Mouse (Mus musculus) midbrain, embryonic 15.5 days (tissue): ENCODE data around the gene Ormdl1. TPM values are rescaled to one million over a fixed set of nuclear protein-coding genes. Genes with fewer than 3 reads are reported as not detected.
"Not testable (repeated sequence)": the region's sequence is repeated elsewhere in the genome, so short reads cannot be mapped to it uniquely, and the experiment has no call there.

Experiments
- ATAC-seq: fragments of 200-750 bp; cut with Nextera tagmentation; replicated peaks from 2 replicates; pipeline ENCODE4 v1.8.0; 2017; ENCODE audit warnings: moderate TSS enrichment
- H3K27ac ChIP-seq: fragments of 300-500 bp; sonication (generic); 2 replicates; pipeline ENCODE4 v1.5.1; 2015; ENCODE audit warnings: mild to moderate bottlenecking, inconsistent platforms
- H3K27me3 ChIP-seq: fragments of 300-500 bp; sonication (generic); replicated peaks from 2 replicates; pipeline ENCODE4 v1.6.1; 2015; ENCODE audit warnings: inconsistent platforms
- H3K36me3 ChIP-seq: fragments of 300-500 bp; sonication (generic); replicated peaks from 2 replicates; pipeline ENCODE4 v1.6.1; 2015; ENCODE audit warnings: inconsistent platforms
- H3K4me1 ChIP-seq: fragments of 300-500 bp; sonication (generic); 2 replicates; pipeline ENCODE4 v1.6.1; 2015; ENCODE audit warnings: inconsistent platforms
- H3K4me2 ChIP-seq: fragments of 300-500 bp; sonication (generic); 2 replicates; pipeline ENCODE4 v1.6.1; 2015; ENCODE audit warnings: inconsistent platforms, mild to moderate bottlenecking, moderate library complexity
- H3K4me3 ChIP-seq: fragments of 300-500 bp; sonication (generic); 2 replicates; pipeline ENCODE4 v1.5.1; 2015; ENCODE audit warnings: mild to moderate bottlenecking, inconsistent platforms
- H3K9ac ChIP-seq: fragments of 300-500 bp; sonication (generic); 2 replicates; pipeline ENCODE4 v1.6.1; 2015; ENCODE audit warnings: mild to moderate bottlenecking, inconsistent platforms
- H3K9me3 ChIP-seq: fragments of 300-500 bp; sonication (generic); 2 replicates; pipeline ENCODE4 v1.6.1; 2016; ENCODE audit warnings: inconsistent platforms
- WGBS: fragments of 180-500 bp; shearing (Covaris S2); methylation state at CpG from one replicate; pipeline ENCODE4 v1.1.7; 2015; ENCODE audit warnings: mixed read lengths; 5-methylcytosine and 5-hydroxymethylcytosine counted together
- polyA plus RNA-seq: library from polyadenylated mRNA; unstranded; fragments of >200 nt; fragmentation: Nextera tagmentation; extraction: Ambion mirVana; gene quantifications from 2 replicates; pipeline ENCODE4 v1.2.1, GENCODE M21; 2015

The Ormdl1 gene
- polyA plus RNA-seq: 63.0 and 63.7 TPM in 2 replicates

- peak within 1 kb of the TSS; percentile 58 for H3K9ac ChIP-seq
- WGBS: under 1% methylated on average over 66 of the region's 66 CpGs
- no peaks in the 10 kb centered on the region for H3K9me3 ChIP-seq
- H3K4me2 ChIP-seq: peak within 1 kb of the TSS; percentile 66
- ATAC-seq: peak; percentile 100
- H3K36me3 ChIP-seq: 0 out of 2 replicates have a peak, but pooled peaks cover 2% of the 10 kb centered on the region
- peak within 1 kb of the TSS; percentile 77 for H3K4me3 ChIP-seq
- peaks cover 11% of the 10 kb centered on the region for H3K4me1 ChIP-seq
- H3K27ac ChIP-seq: peak within 1 kb of the TSS; percentile 86
- H3K27me3 ChIP-seq: no peaks in the 10 kb centered on the region
Observed at GRCm38 (mm10) chr1:53296581-53297383, at the start of gene Ormdl1, which contains the start of the genes Pms1 and Gm28778. Gene Ormdl1 (plus strand): TSS chr1:53297095. Gene Pms1 (minus strand): TSS chr1:53297018. Gene Gm28778 (plus strand): TSS chr1:53297111.

- H3K4me3 ChIP-seq, H3K27ac ChIP-seq, ATAC-seq: not testable (repeated sequence)
Observed at GRCm38 (mm10) chr1:53264958-53265612, 31.8 kb upstream of the Ormdl1 start.

GRCm38 (mm10) chr1:53269901-53270300, 27.0 kb upstream of the Ormdl1 start:
- WGBS: 90% methylated on average over 3 of the region's 3 CpGs
- Histone ChIP-seq H3K27me3 (no peaks in the 10 kb centered on the region), H3K4me1 (no peaks in the 10 kb centered on the region), H3K9ac (no peak overlapping the region), H3K36me3 (no peaks in the 10 kb centered on the region), H3K9me3 (no peaks in the 10 kb centered on the region), H3K4me3 (no peak overlapping the region), H3K27ac (no peak overlapping the region), H3K4me2 (no peak overlapping the region)
- ATAC-seq: no peak

More at GRCm38 (mm10) chr1:53264958-53265612, 31.8 kb upstream of the Ormdl1 start:
- not testable (repeated sequence) for H3K27me3 ChIP-seq, H3K36me3 ChIP-seq, H3K4me1 ChIP-seq, H3K9me3 ChIP-seq, H3K9ac ChIP-seq, H3K4me2 ChIP-seq

- H3K4me1 ChIP-seq: no peaks in the 10 kb centered on the region
- H3K9me3 ChIP-seq: no peaks in the 10 kb centered on the region
- H3K4me2 ChIP-seq: no peak overlapping the region
- H3K27me3 ChIP-seq: no peaks in the 10 kb centered on the region
- no peak overlapping the region for H3K27ac ChIP-seq
- no peak overlapping the region for H3K4me3 ChIP-seq
- peak; percentile 80 for ATAC-seq
- H3K9ac ChIP-seq: no peak overlapping the region
- H3K36me3 ChIP-seq: no peaks in the 10 kb centered on the region
Observed at GRCm38 (mm10) chr1:53272646-53273045, 24.2 kb upstream of the Ormdl1 start.

- Histone ChIP-seq H3K4me2 (no peak overlapping the region), H3K27ac (no peak overlapping the region), H3K9me3 (no peaks in the 10 kb centered on the region), H3K27me3 (no peaks in the 10 kb centered on the region), H3K4me1 (peaks cover 3% of the 10 kb centered on the region; the same call in 1 of the 2 replicates), H3K4me3 (no peak overlapping the region), H3K9ac (no peak overlapping the region), H3K36me3 (no peaks in the 10 kb centered on the region)
- WGBS: 85% methylated on average over 3 of the region's 3 CpGs
- ATAC-seq: no peak
Observed at GRCm38 (mm10) chr1:53291197-53291596, 5.7 kb upstream of the Ormdl1 start.

- H3K4me3 ChIP-seq: no peak overlapping the region
- 0 out of 2 replicates have a peak, but pooled peaks cover 2% of the 10 kb centered on the region for H3K36me3 ChIP-seq
- no peak overlapping the region for H3K9ac ChIP-seq
- no peak for ATAC-seq
- H3K4me1 ChIP-seq: peaks cover 11% of the 10 kb centered on the region
- H3K9me3 ChIP-seq: no peaks in the 10 kb centered on the region
- H3K27ac ChIP-seq: no peak overlapping the region
- H3K4me2 ChIP-seq: no peak overlapping the region
- WGBS: 89% methylated on average over 4 of the region's 4 CpGs
- H3K27me3 ChIP-seq: no peaks in the 10 kb centered on the region
Observed at GRCm38 (mm10) chr1:53300506-53300905, 3.6 kb downstream of the Ormdl1 start.

- Histone ChIP-seq H3K9me3 (no peaks in the 10 kb centered on the region), H3K4me2 (peak within 1 kb of the TSS; percentile 70), H3K9ac (peak within 1 kb of the TSS; percentile 79), H3K27ac (peak within 1 kb of the TSS; percentile 87), H3K36me3 (peaks cover 7% of the 10 kb centered on the region; the same call in 1 of the 2 replicates), H3K4me3 (peak within 1 kb of the TSS; percentile 78), H3K4me1 (peaks cover 11% of the 10 kb centered on the region), H3K27me3 (no peaks in the 10 kb centered on the region)
- peak; percentile 99 for ATAC-seq
- WGBS: 3% methylated on average over 27 of the region's 27 CpGs
Observed at GRCm38 (mm10) chr1:53312989-53313967, 16.4 kb downstream of the Ormdl1 start, which contains the start of gene Osgepl1. Gene Osgepl1 (plus strand): TSS chr1:53313624.

GRCm38 (mm10) chr1:53321662-53322344, 24.9 kb downstream of the Ormdl1 start:
- no peaks in the 10 kb centered on the region for H3K27me3 ChIP-seq
- no peak for ATAC-seq
- no peaks in the 10 kb centered on the region for H3K9me3 ChIP-seq
- H3K36me3 ChIP-seq: peaks cover 12% of the 10 kb centered on the region; the same call in 1 of the 2 replicates
- H3K4me3 ChIP-seq: no peak overlapping the region
- H3K27ac ChIP-seq: no peak overlapping the region
- no peaks in the 10 kb centered on the region for H3K4me1 ChIP-seq
- 97% methylated on average over 4 of the region's 4 CpGs for WGBS
- H3K4me2 ChIP-seq: no peak overlapping the region
- H3K9ac ChIP-seq: no peak overlapping the region

GRCm38 (mm10) chr1:53323254-53323653, 26.4 kb downstream of the Ormdl1 start:
- Histone ChIP-seq H3K9me3 (no peaks in the 10 kb centered on the region), H3K27ac (no peak overlapping the region), H3K27me3 (no peaks in the 10 kb centered on the region), H3K4me2 (no peak overlapping the region), H3K4me3 (no peak overlapping the region), H3K4me1 (no peaks in the 10 kb centered on the region), H3K36me3 (0 out of 2 replicates have a peak, but pooled peaks cover 7% of the 10 kb centered on the region), H3K9ac (no peak overlapping the region)
- no peak for ATAC-seq
- 92% methylated on average over 5 of the region's 5 CpGs for WGBS

GRCm38 (mm10) chr1:53324277-53324676, 27.4 kb downstream of the Ormdl1 start:
- H3K4me2 ChIP-seq: no peak overlapping the region
- H3K4me1 ChIP-seq: no peaks in the 10 kb centered on the region
- H3K9me3 ChIP-seq: no peaks in the 10 kb centered on the region
- H3K27ac ChIP-seq: no peak overlapping the region
- WGBS: 98% methylated on average over 1 of the region's 1 CpGs
- H3K36me3 ChIP-seq: 0 out of 2 replicates have a peak, but pooled peaks cover 5% of the 10 kb centered on the region
- no peaks in the 10 kb centered on the region for H3K27me3 ChIP-seq
- no peak for ATAC-seq
- no peak overlapping the region for H3K9ac ChIP-seq
- no peak overlapping the region for H3K4me3 ChIP-seq

- no peak for ATAC-seq
- no peaks in the 10 kb centered on the region for H3K9me3 ChIP-seq
- no peak overlapping the region for H3K4me2 ChIP-seq
- WGBS: 95% methylated on average over 5 of the region's 5 CpGs
- H3K27me3 ChIP-seq: no peaks in the 10 kb centered on the region
- 0 out of 2 replicates have a peak, but pooled peaks cover 5% of the 10 kb centered on the region for H3K36me3 ChIP-seq
- no peak overlapping the region for H3K4me3 ChIP-seq
- no peak overlapping the region for H3K9ac ChIP-seq
- H3K27ac ChIP-seq: no peak overlapping the region
- H3K4me1 ChIP-seq: no peaks in the 10 kb centered on the region
Observed at GRCm38 (mm10) chr1:53324827-53325494, 28.1 kb downstream of the Ormdl1 start.
